In genomic region chr4:125175591-125175990, GRCm38 (mm10) we compare ENCODE assay signal across 14 mouse cellular contexts. TPM values are rescaled to one million over a fixed set of nuclear protein-coding genes. Genes with fewer than 3 reads are reported as not detected.
A peak's percentile ranks its signal among the peaks of the same experiment; 100 is the strongest.
DNase-seq lines count a peak whose midpoint lies in the region; ATAC-seq and TF ChIP-seq lines count a peak whose summit lies in the region.
"Had no signal": no experiment of that assay in that cellular context is flagged by ENCODE, and none has a peak within 500 bp of the region (broad histone marks: within the 10 kb centered on the region; RNA-seq: fewer than 3 reads in every experiment).

No protein-coding gene starts in this region.

- no peak overlapping the region for H3K27ac ChIP-seq in midbrain, postnatal 0 days (ENCODE audit: low read depth, low read length)
- no peak overlapping the region for H3K27ac ChIP-seq in midbrain, embryonic 11.5 days (ENCODE audit: low read depth, low read length)
- no peak overlapping the region for H3K27ac ChIP-seq in forebrain, embryonic 13.5 days
- H3K27ac ChIP-seq: embryonic facial prominence, embryonic 15.5 days; heart, embryonic 15.5 days; lung, embryonic 15.5 days; neural tube, embryonic 13.5 days; stomach, embryonic 15.5 days had no signal

- intact Hi-C loops in gastrocnemius, postnatal 14 days (cut with DNase I; ENCODE audit: low total_unique reads): no loop called here

- no peak overlapping the region for H3K4me3 ChIP-seq in midbrain, postnatal 0 days (ENCODE audit: low read depth, low read length)
- no peak overlapping the region for H3K4me3 ChIP-seq in midbrain, embryonic 11.5 days (ENCODE audit: low read depth, low read length)
- H3K4me3 ChIP-seq in forebrain, embryonic 13.5 days: no peak overlapping the region
- H3K4me3 ChIP-seq: embryonic facial prominence, embryonic 15.5 days; heart, embryonic 15.5 days; lung, embryonic 15.5 days; neural tube, embryonic 13.5 days; stomach, embryonic 15.5 days had no signal

- TF ChIP-seq CTCF in midbrain, postnatal 0 days (IDR thresholded peaks at IDR 0.05): no peak

- WGBS in midbrain, postnatal 0 days: 59% methylated on average over 2 of the region's 2 CpGs
- 91% methylated on average over 2 of the region's 2 CpGs for WGBS in midbrain, embryonic 11.5 days
- WGBS in forebrain, embryonic 13.5 days: 65% methylated on average over 2 of the region's 2 CpGs

- no peaks in the 10 kb centered on the region for H3K9me3 ChIP-seq in midbrain, postnatal 0 days (ENCODE audit: low read length)
- H3K9me3 ChIP-seq in midbrain, embryonic 11.5 days (ENCODE audit: control insufficient read depth, low read length): no peaks in the 10 kb centered on the region
- H3K9me3 ChIP-seq in forebrain, embryonic 13.5 days (replicated peaks): no peaks in the 10 kb centered on the region
- H3K9me3 ChIP-seq: embryonic facial prominence, embryonic 15.5 days; heart, embryonic 15.5 days; lung, embryonic 15.5 days; neural tube, embryonic 13.5 days; stomach, embryonic 15.5 days had no signal

- peak; percentile 27 for DNase-seq in gastrocnemius, postnatal 14 days
- no peak for DNase-seq in gastrocnemius, postnatal 4 days (ENCODE audit: low spot score in 2 of 2)
- DNase-seq in midbrain, postnatal 0 days (ENCODE audit: low spot score): peak; percentile 56
- no peak for DNase-seq in midbrain, embryonic 11.5 days (ENCODE audit: low spot score, missing footprints)
- DNase-seq in cerebellum, postnatal 25 days: peak; percentile 76 to 85
- peak; percentile 11 for DNase-seq in right cerebral cortex, postnatal 25 days
- no peak for DNase-seq in layer of hippocampus, postnatal 14 days (ENCODE audit: low spot score in 2 of 2)

- H3K27me3 ChIP-seq in midbrain, postnatal 0 days (ENCODE audit: insufficient read depth, low read length): no peaks in the 10 kb centered on the region
- H3K27me3 ChIP-seq in midbrain, embryonic 11.5 days (ENCODE audit: control insufficient read depth, insufficient read depth, low read length): no peaks in the 10 kb centered on the region
- H3K27me3 ChIP-seq in forebrain, embryonic 13.5 days: peaks cover 13% of the 10 kb centered on the region; the same call in 1 of the 2 replicates
- H3K27me3 ChIP-seq: lung, embryonic 15.5 days; stomach, embryonic 15.5 days had no signal

- no peak overlapping the region for H3K4me2 ChIP-seq in midbrain, postnatal 0 days (ENCODE audit: low read depth, low read length, poor library complexity, severe bottlenecking)
- no peak overlapping the region for H3K4me2 ChIP-seq in midbrain, embryonic 11.5 days
- H3K4me2 ChIP-seq in forebrain, embryonic 13.5 days: no peak overlapping the region
- H3K4me2 ChIP-seq: embryonic facial prominence, embryonic 15.5 days; heart, embryonic 15.5 days; lung, embryonic 15.5 days; neural tube, embryonic 13.5 days; stomach, embryonic 15.5 days had no signal

- H3K4me1 ChIP-seq in midbrain, postnatal 0 days (ENCODE audit: insufficient read depth, low read length): no peaks in the 10 kb centered on the region
- H3K4me1 ChIP-seq in midbrain, embryonic 11.5 days (ENCODE audit: control insufficient read depth, insufficient read depth, low read length): no peaks in the 10 kb centered on the region
- 0 out of 2 replicates have a peak, but pooled peaks cover 4% of the 10 kb centered on the region for H3K4me1 ChIP-seq in forebrain, embryonic 13.5 days
- H3K4me1 ChIP-seq: embryonic facial prominence, embryonic 15.5 days had no signal

- H3K36me3 ChIP-seq in midbrain, postnatal 0 days (ENCODE audit: insufficient read depth, low read length): no peaks in the 10 kb centered on the region
- no peaks in the 10 kb centered on the region for H3K36me3 ChIP-seq in midbrain, embryonic 11.5 days (ENCODE audit: control insufficient read depth, insufficient read depth, low read length)
- no peaks in the 10 kb centered on the region for H3K36me3 ChIP-seq in forebrain, embryonic 13.5 days (ENCODE audit: poor library complexity, severe bottlenecking)
- H3K36me3 ChIP-seq: embryonic facial prominence, embryonic 15.5 days; heart, embryonic 15.5 days; lung, embryonic 15.5 days; neural tube, embryonic 13.5 days; stomach, embryonic 15.5 days had no signal

- no peak overlapping the region for H3K9ac ChIP-seq in midbrain, postnatal 0 days (replicated peaks; ENCODE audit: low read length, poor library complexity, severe bottlenecking)
- H3K9ac ChIP-seq in midbrain, embryonic 11.5 days (ENCODE audit: low read length): no peak overlapping the region
- no peak overlapping the region for H3K9ac ChIP-seq in forebrain, embryonic 13.5 days
- H3K9ac ChIP-seq: embryonic facial prominence, embryonic 15.5 days; heart, embryonic 15.5 days; lung, embryonic 15.5 days; neural tube, embryonic 13.5 days; stomach, embryonic 15.5 days had no signal

- ATAC-seq in midbrain, postnatal 0 days (ENCODE audit: low FRiP score): no peak
- no peak for ATAC-seq in midbrain, embryonic 11.5 days (ENCODE audit: low FRiP score)
- no peak for ATAC-seq in forebrain, embryonic 13.5 days
- ATAC-seq: activated CD4-positive, CD25-positive, alpha-beta regulatory T cell, adult 4 months had no signal

RNA-seq across cellular contexts. Expression of gene Zc3h12a, which starts 48.0 kb away (rescaled TPM):
- 1 to 10 TPM; 1.5 to 2.5 TPM for total RNA-seq in gastrocnemius, postnatal 14 days (2021)
- total RNA-seq in gastrocnemius, postnatal 4 days (2021): 1 to 10 TPM; 3.0 to 3.9 TPM
- total RNA-seq in midbrain, postnatal 0 days (2014; rRNA removed): 0.88 and 2.5 TPM in 2 replicates
- polyA plus RNA-seq in midbrain, postnatal 0 days (2015; fragmentation: Nextera tagmentation; extraction: Ambion mirVana): 0.12 and 0.20 TPM in 2 replicates
- 0.22 and 0.37 TPM in 2 replicates for polyA plus RNA-seq in midbrain, embryonic 11.5 days (2014; fragmentation: Nextera tagmentation; extraction: Ambion mirVana)
- polyA plus RNA-seq in forebrain, embryonic 13.5 days (2015; fragmentation: Nextera tagmentation; extraction: Ambion mirVana): 0.15 TPM in 1 of 2 replicates, not detected in the other
- total RNA-seq in layer of hippocampus, postnatal 14 days (2021): 1 to 10 TPM; 1.2 to 1.9 TPM

Comparison
In these comparisons a context has a peak if more than half of its experiments do, and no peak if none do; other contexts are left out.
1. DNase-seq: peak in gastrocnemius, postnatal 14 days (single experiment), midbrain, postnatal 0 days (single experiment), cerebellum, postnatal 25 days (2 of 2) and right cerebral cortex, postnatal 25 days (single experiment); none in gastrocnemius, postnatal 4 days (0 of 2), midbrain, embryonic 11.5 days (single experiment) and layer of hippocampus, postnatal 14 days (0 of 2).